Mouse (Mus musculus): Measurements from ENCODE around the gene A1bg.

- no peak for TF ChIP-seq CTCF (IDR thresholded peaks at IDR 0.05; ENCODE audit: borderline replicate concordance, extremely low read depth, insufficient read depth, insufficient read length)
- TF ChIP-seq POLR2A (IDR thresholded peaks at IDR 0.05; ENCODE audit: borderline replicate concordance, extremely low read depth, insufficient read depth, insufficient read length, poor library complexity, severe bottlenecking), result no peak
Observed at GRCm38 (mm10) chr15:60888724-60889123, 34.1 kb downstream of the A1bg start.
